Mouse (Mus musculus): ENCODE results near the gene Hdac10. TPM values are rescaled to one million over a fixed set of nuclear protein-coding genes. Genes with fewer than 3 reads are reported as not detected.

Gene Hdac10
- polyA plus RNA-seq, 2 experiments: 5.3 to 8.1 TPM

GRCm38 (mm10) chr15:89102646-89103045 lies 25.9 kb downstream of the Hdac10 start:
- H3K4me1 ChIP-seq (replicated peaks; ENCODE audit: control insufficient read depth in 2 of 2, insufficient read depth in 2 of 2, low read length in 1 of 2): no peaks in the 10 kb centered on the region
- TF ChIP-seq EP300 (IDR thresholded peaks at IDR 0.05; ENCODE audit: low read depth) (no peak), CTCF (IDR thresholded peaks at IDR 0.05; ENCODE audit: low read depth) (no peak)
- H3K27ac ChIP-seq: no peak overlapping the region
- 71% methylated on average over 5 of the region's 5 CpGs for WGBS (ENCODE audit: insufficient replicate concordance)
- no peak overlapping the region for H3K4me3 ChIP-seq (ENCODE audit: insufficient read depth in 1 of 2, low read depth in 2 of 2, low read length in 2 of 2)
- no peaks in the 10 kb centered on the region for H3K9me3 ChIP-seq (ENCODE audit: control insufficient read depth, low read length)
- H3K9ac ChIP-seq (replicated peaks): no peak overlapping the region
- H3K4me2 ChIP-seq (ENCODE audit: low read depth): no peak overlapping the region
- ATAC-seq (ENCODE audit: insufficient read depth) (no peak), DNase-seq (ENCODE audit: low read depth in 3 of 3, low spot score in 3 of 3) (no peak)
- no peaks in the 10 kb centered on the region for H3K27me3 ChIP-seq (ENCODE audit: control insufficient read depth, insufficient read depth, low read length)
- peaks cover 70% of the 10 kb centered on the region for H3K36me3 ChIP-seq (replicated peaks; ENCODE audit: control insufficient read depth, insufficient read depth, low read depth)

GRCm38 (mm10) chr15:89100823-89101222 lies 27.7 kb downstream of the Hdac10 start:
- no peaks in the 10 kb centered on the region for H3K9me3 ChIP-seq (ENCODE audit: control insufficient read depth, low read length)
- TF ChIP-seq EP300 (IDR thresholded peaks at IDR 0.05; ENCODE audit: low read depth) (no peak), CTCF (IDR thresholded peaks at IDR 0.05; ENCODE audit: low read depth) (no peak)
- peaks cover 63% of the 10 kb centered on the region for H3K36me3 ChIP-seq (replicated peaks; ENCODE audit: control insufficient read depth, insufficient read depth, low read depth)
- no peak overlapping the region for H3K9ac ChIP-seq (replicated peaks)
- DNase-seq (ENCODE audit: low read depth in 3 of 3, low spot score in 3 of 3): no peak
- no peak overlapping the region for H3K4me3 ChIP-seq (ENCODE audit: insufficient read depth in 1 of 2, low read depth in 2 of 2, low read length in 2 of 2)
- H3K4me2 ChIP-seq (ENCODE audit: low read depth): no peak overlapping the region
- no peak for ATAC-seq (ENCODE audit: insufficient read depth)
- no peak overlapping the region for H3K27ac ChIP-seq
- WGBS (ENCODE audit: insufficient replicate concordance): 86% methylated on average over 12 of the region's 12 CpGs
- no peaks in the 10 kb centered on the region for H3K27me3 ChIP-seq (ENCODE audit: control insufficient read depth, insufficient read depth, low read length)
- no peaks in the 10 kb centered on the region for H3K4me1 ChIP-seq (replicated peaks; ENCODE audit: control insufficient read depth in 2 of 2, insufficient read depth in 2 of 2, low read length in 1 of 2)

- TF ChIP-seq EP300 (IDR thresholded peaks at IDR 0.05; ENCODE audit: low read depth): no peak
- no peak for TF ChIP-seq CTCF (IDR thresholded peaks at IDR 0.05; ENCODE audit: low read depth)
- Histone ChIP-seq H3K9me3 (ENCODE audit: control insufficient read depth, low read length) (no peaks in the 10 kb centered on the region), H3K36me3 (replicated peaks; ENCODE audit: control insufficient read depth, insufficient read depth, low read depth) (peaks cover 56% of the 10 kb centered on the region), H3K27ac (no peak overlapping the region), H3K9ac (replicated peaks) (no peak overlapping the region), H3K4me1 (replicated peaks; ENCODE audit: control insufficient read depth in 2 of 2, insufficient read depth in 2 of 2, low read length in 1 of 2) (no peaks in the 10 kb centered on the region), H3K4me3 (ENCODE audit: insufficient read depth in 1 of 2, low read depth in 2 of 2, low read length in 2 of 2) (no peak overlapping the region), H3K27me3 (ENCODE audit: control insufficient read depth, insufficient read depth, low read length) (no peaks in the 10 kb centered on the region), H3K4me2 (ENCODE audit: low read depth) (no peak overlapping the region)
- ATAC-seq (ENCODE audit: insufficient read depth) (no peak), DNase-seq (ENCODE audit: low read depth in 3 of 3, low spot score in 3 of 3) (no peak)
- 83% methylated on average over 7 of the region's 7 CpGs for WGBS (ENCODE audit: insufficient replicate concordance)
Observed at GRCm38 (mm10) chr15:89098616-89099015, 29.9 kb downstream of the Hdac10 start.

- ATAC-seq (ENCODE audit: insufficient read depth): no peak
- no peak overlapping the region for H3K9ac ChIP-seq (replicated peaks)
Observed at GRCm38 (mm10) chr15:89097450-89097849, 31.1 kb downstream of the Hdac10 start.

GRCm38 (mm10) chr15:89092181-89092580 lies 36.3 kb downstream of the Hdac10 start:
- H3K9ac ChIP-seq (replicated peaks): no peak overlapping the region
- no peaks in the 10 kb centered on the region for H3K27me3 ChIP-seq (ENCODE audit: control insufficient read depth, insufficient read depth, low read length)
- DNase-seq (ENCODE audit: low read depth in 3 of 3, low spot score in 3 of 3) (no peak), ATAC-seq (ENCODE audit: insufficient read depth) (no peak)
- 69% methylated on average over 5 of the region's 5 CpGs for WGBS (ENCODE audit: insufficient replicate concordance)
- H3K27ac ChIP-seq: no peak overlapping the region
- TF ChIP-seq EP300 (IDR thresholded peaks at IDR 0.05; ENCODE audit: low read depth): no peak
- no peak for TF ChIP-seq CTCF (IDR thresholded peaks at IDR 0.05; ENCODE audit: low read depth)
- no peaks in the 10 kb centered on the region for H3K9me3 ChIP-seq (ENCODE audit: control insufficient read depth, low read length)
- peaks cover 15% of the 10 kb centered on the region for H3K36me3 ChIP-seq (replicated peaks; ENCODE audit: control insufficient read depth, insufficient read depth, low read depth)
- no peak overlapping the region for H3K4me2 ChIP-seq (ENCODE audit: low read depth)
- peaks cover 5 to 8% of the 10 kb centered on the region in 2 experiments; a peak in 3 of 4 replicates for H3K4me1 ChIP-seq (replicated peaks; ENCODE audit: control insufficient read depth in 2 of 2, insufficient read depth in 2 of 2, low read length in 1 of 2)
- no peak overlapping the region for H3K4me3 ChIP-seq (ENCODE audit: insufficient read depth in 1 of 2, low read depth in 2 of 2, low read length in 2 of 2)

More at GRCm38 (mm10) chr15:89097450-89097849, 31.1 kb downstream of the Hdac10 start:
- TF ChIP-seq EP300 (IDR thresholded peaks at IDR 0.05; ENCODE audit: low read depth) (no peak), CTCF (IDR thresholded peaks at IDR 0.05; ENCODE audit: low read depth) (no peak)
- Histone ChIP-seq H3K4me1 (replicated peaks; ENCODE audit: control insufficient read depth in 2 of 2, insufficient read depth in 2 of 2, low read length in 1 of 2) (no peaks in the 10 kb centered on the region), H3K4me3 (ENCODE audit: insufficient read depth in 1 of 2, low read depth in 2 of 2, low read length in 2 of 2) (no peak overlapping the region), H3K27ac (no peak overlapping the region), H3K4me2 (ENCODE audit: low read depth) (no peak overlapping the region), H3K9me3 (ENCODE audit: control insufficient read depth, low read length) (no peaks in the 10 kb centered on the region), H3K36me3 (replicated peaks; ENCODE audit: control insufficient read depth, insufficient read depth, low read depth) (peaks cover 50% of the 10 kb centered on the region), H3K27me3 (ENCODE audit: control insufficient read depth, insufficient read depth, low read length) (no peaks in the 10 kb centered on the region)
- 82% methylated on average over 5 of the region's 5 CpGs for WGBS (ENCODE audit: insufficient replicate concordance)
- DNase-seq (ENCODE audit: low read depth in 3 of 3, low spot score in 3 of 3): no peak

All from liver, embryonic 14.5 days (tissue).